In genomic region chr14:119139381-119139950, GRCm38 (mm10) we compare ENCODE assay signal across 8 mouse cellular contexts. TPM values are rescaled to one million over a fixed set of nuclear protein-coding genes. Genes with fewer than 3 reads are reported as not detected.
DNase-seq lines count a peak whose midpoint lies in the region; ATAC-seq and TF ChIP-seq lines count a peak whose summit lies in the region.

No protein-coding gene starts in this region.

- 47% methylated on average over 9 of the region's 9 CpGs for WGBS in embryonic facial prominence, embryonic 12.5 days
- 43% methylated on average over 9 of the region's 9 CpGs for WGBS in embryonic facial prominence, embryonic 10.5 days
- 36% methylated on average over 9 of the region's 9 CpGs for WGBS in lung, embryonic 14.5 days
- WGBS in hindbrain, embryonic 11.5 days: 47% methylated on average over 9 of the region's 9 CpGs
- WGBS in neural tube, embryonic 13.5 days: 37% methylated on average over 9 of the region's 9 CpGs

- peak overlapping the region; percentile 95 for H3K4me2 ChIP-seq in embryonic facial prominence, embryonic 12.5 days (replicated peaks)
- H3K4me2 ChIP-seq in lung, embryonic 14.5 days: peak overlapping the region; percentile 87
- H3K4me2 ChIP-seq in hindbrain, embryonic 11.5 days (replicated peaks; ENCODE audit: low read depth, low read length): no peak overlapping the region; the same call in 1 of the 2 replicates
- H3K4me2 ChIP-seq in neural tube, embryonic 13.5 days: peak overlapping the region; percentile 96

- ATAC-seq in embryonic facial prominence, embryonic 12.5 days (ENCODE audit: insufficient number of reproducible peaks, insufficient read depth, low FRiP score, low TSS enrichment): no peak
- ATAC-seq in lung, embryonic 14.5 days (ENCODE audit: insufficient read depth): no peak
- no peak for ATAC-seq in hindbrain, embryonic 11.5 days (ENCODE audit: low FRiP score)
- ATAC-seq in neural tube, embryonic 13.5 days (ENCODE audit: low read depth): no peak
- ATAC-seq in CD4-positive, CD25-positive, alpha-beta regulatory T cell, adult 4 months: no peak

- H3K27ac ChIP-seq in embryonic facial prominence, embryonic 12.5 days: no peak overlapping the region
- no peak overlapping the region for H3K27ac ChIP-seq in embryonic facial prominence, embryonic 10.5 days (replicated peaks)
- H3K27ac ChIP-seq in lung, embryonic 14.5 days (ENCODE audit: low read depth): no peak overlapping the region
- no peak overlapping the region for H3K27ac ChIP-seq in hindbrain, embryonic 11.5 days (ENCODE audit: low read depth, low read length)
- H3K27ac ChIP-seq in neural tube, embryonic 13.5 days (replicated peaks): no peak overlapping the region

- TF ChIP-seq CTCF in lung, embryonic 14.5 days (IDR thresholded peaks at IDR 0.05; ENCODE audit: low read depth): no peak

- no peaks in the 10 kb centered on the region for H3K9me3 ChIP-seq in embryonic facial prominence, embryonic 12.5 days
- H3K9me3 ChIP-seq in embryonic facial prominence, embryonic 10.5 days: no peaks in the 10 kb centered on the region
- H3K9me3 ChIP-seq in lung, embryonic 14.5 days (ENCODE audit: low read depth, low read length): no peaks in the 10 kb centered on the region
- H3K9me3 ChIP-seq in hindbrain, embryonic 11.5 days (ENCODE audit: control insufficient read depth, low read length): no peaks in the 10 kb centered on the region
- H3K9me3 ChIP-seq in neural tube, embryonic 13.5 days: no peaks in the 10 kb centered on the region

- H3K36me3 ChIP-seq in embryonic facial prominence, embryonic 12.5 days: no peaks in the 10 kb centered on the region
- no peaks in the 10 kb centered on the region for H3K36me3 ChIP-seq in embryonic facial prominence, embryonic 10.5 days (replicated peaks)
- no peaks in the 10 kb centered on the region for H3K36me3 ChIP-seq in lung, embryonic 14.5 days (ENCODE audit: insufficient read depth)
- H3K36me3 ChIP-seq in hindbrain, embryonic 11.5 days (ENCODE audit: control insufficient read depth, insufficient read depth, low read length): no peaks in the 10 kb centered on the region
- H3K36me3 ChIP-seq in neural tube, embryonic 13.5 days: no peaks in the 10 kb centered on the region

- no peak overlapping the region for H3K9ac ChIP-seq in embryonic facial prominence, embryonic 12.5 days
- 0 out of 2 replicates have a peak overlapping the region, but pooled peaks have one; percentile 68 for H3K9ac ChIP-seq in lung, embryonic 14.5 days
- no peak overlapping the region for H3K9ac ChIP-seq in hindbrain, embryonic 11.5 days (ENCODE audit: low read depth, low read length)
- H3K9ac ChIP-seq in neural tube, embryonic 13.5 days: peak overlapping the region; percentile 75

- H3K27me3 ChIP-seq in embryonic facial prominence, embryonic 12.5 days: peaks cover 69% of the 10 kb centered on the region
- H3K27me3 ChIP-seq in embryonic facial prominence, embryonic 10.5 days (replicated peaks; ENCODE audit: low read depth, poor library complexity, severe bottlenecking): peaks cover 79% of the 10 kb centered on the region
- H3K27me3 ChIP-seq in lung, embryonic 14.5 days (ENCODE audit: insufficient read depth, low read length): peaks cover 42% of the 10 kb centered on the region
- H3K27me3 ChIP-seq in hindbrain, embryonic 11.5 days (ENCODE audit: control insufficient read depth, insufficient read depth, low read length): peaks cover 45% of the 10 kb centered on the region
- peaks cover 55% of the 10 kb centered on the region for H3K27me3 ChIP-seq in neural tube, embryonic 13.5 days

- H3K4me3 ChIP-seq in embryonic facial prominence, embryonic 12.5 days: peak overlapping the region; percentile 61
- no peak overlapping the region for H3K4me3 ChIP-seq in embryonic facial prominence, embryonic 10.5 days
- peak overlapping the region; percentile 68 for H3K4me3 ChIP-seq in lung, embryonic 14.5 days (ENCODE audit: low read depth, low read length)
- H3K4me3 ChIP-seq in hindbrain, embryonic 11.5 days (ENCODE audit: low read depth, low read length): no peak overlapping the region
- peak overlapping the region; percentile 63 for H3K4me3 ChIP-seq in neural tube, embryonic 13.5 days

- peaks cover 11% of the 10 kb centered on the region for H3K4me1 ChIP-seq in embryonic facial prominence, embryonic 12.5 days
- peaks cover 19% of the 10 kb centered on the region for H3K4me1 ChIP-seq in embryonic facial prominence, embryonic 10.5 days
- H3K4me1 ChIP-seq in lung, embryonic 14.5 days (ENCODE audit: insufficient read depth): peaks cover 5% of the 10 kb centered on the region; the same call in 1 of the 2 replicates
- H3K4me1 ChIP-seq in hindbrain, embryonic 11.5 days (replicated peaks; ENCODE audit: control insufficient read depth, insufficient read depth, low read length): peaks cover 6% of the 10 kb centered on the region; the same call in 1 of the 2 replicates
- H3K4me1 ChIP-seq in neural tube, embryonic 13.5 days (replicated peaks): peaks cover 21% of the 10 kb centered on the region

- DNase-seq in embryonic facial prominence, embryonic 10.5 days (ENCODE audit: low spot score): no peak
- DNase-seq in lung, embryonic 14.5 days: peak; percentile 62
- DNase-seq in lung, postnatal 10 days: no peak
- DNase-seq in hindbrain, embryonic 11.5 days (ENCODE audit: low spot score): peak; percentile 24
- DNase-seq in frontal cortex, postnatal 14 days (ENCODE audit: low spot score in 2 of 2): no peak

RNA-seq across cellular contexts. Expression of gene Hs6st3, which starts 1.3 kb away (rescaled TPM):
- polyA plus RNA-seq in embryonic facial prominence, embryonic 12.5 days (2016; fragmentation: Nextera tagmentation; extraction: Ambion mirVana): 0.17 and 0.40 TPM in 2 replicates
- polyA plus RNA-seq in embryonic facial prominence, embryonic 10.5 days (2016; fragmentation: Nextera tagmentation; extraction: Ambion mirVana): not detected in 2 replicates
- 1.1 and 1.4 TPM in 2 replicates for polyA plus RNA-seq in lung, embryonic 14.5 days (2014; fragmentation: Nextera tagmentation; extraction: Ambion mirVana)
- polyA plus RNA-seq in hindbrain, embryonic 11.5 days (2014; fragmentation: Nextera tagmentation; extraction: Ambion mirVana): 0.33 and 0.57 TPM in 2 replicates
- 1.2 and 1.5 TPM in 2 replicates for polyA plus RNA-seq in neural tube, embryonic 13.5 days (2015; fragmentation: Nextera tagmentation; extraction: Ambion mirVana)
- polyA plus RNA-seq in CD4-positive, CD25-positive, alpha-beta regulatory T cell, adult 4 months (2017; shearing (Covaris generic)): not detected

RNA-seq across cellular contexts. Expression of gene Uggt2, which starts 40.2 kb away (rescaled TPM):
- polyA plus RNA-seq in embryonic facial prominence, embryonic 12.5 days (2016; fragmentation: Nextera tagmentation; extraction: Ambion mirVana): 20.7 and 21.9 TPM in 2 replicates
- 14.5 and 17.3 TPM in 2 replicates for polyA plus RNA-seq in embryonic facial prominence, embryonic 10.5 days (2016; fragmentation: Nextera tagmentation; extraction: Ambion mirVana)
- polyA plus RNA-seq in lung, embryonic 14.5 days (2014; fragmentation: Nextera tagmentation; extraction: Ambion mirVana): 25.5 and 26.7 TPM in 2 replicates
- polyA plus RNA-seq in hindbrain, embryonic 11.5 days (2014; fragmentation: Nextera tagmentation; extraction: Ambion mirVana): 17.2 and 21.9 TPM in 2 replicates
- polyA plus RNA-seq in neural tube, embryonic 13.5 days (2015; fragmentation: Nextera tagmentation; extraction: Ambion mirVana): 15.2 and 16.3 TPM in 2 replicates
- polyA plus RNA-seq in CD4-positive, CD25-positive, alpha-beta regulatory T cell, adult 4 months (2017; shearing (Covaris generic)): 1 to 10 TPM; 2.1 to 3.4 TPM

Comparison
In these comparisons a context has a peak if more than half of its experiments do, and no peak if none do; other contexts are left out.
1. H3K4me3 ChIP-seq: peak in embryonic facial prominence, embryonic 12.5 days (single experiment), lung, embryonic 14.5 days (single experiment) and neural tube, embryonic 13.5 days (single experiment); none in embryonic facial prominence, embryonic 10.5 days (single experiment) and hindbrain, embryonic 11.5 days (single experiment).
2. DNase-seq: peak in lung, embryonic 14.5 days (single experiment) and hindbrain, embryonic 11.5 days (single experiment); none in embryonic facial prominence, embryonic 10.5 days (single experiment), lung, postnatal 10 days (single experiment) and frontal cortex, postnatal 14 days (0 of 2).
3. H3K9ac ChIP-seq: peak in lung, embryonic 14.5 days (single experiment) and neural tube, embryonic 13.5 days (single experiment); none in embryonic facial prominence, embryonic 12.5 days (single experiment) and hindbrain, embryonic 11.5 days (single experiment).